Mouse (Mus musculus) induced T-regulatory cell, adult 2 months (primary cell): ENCODE data around the gene 2210016L21Rik.
A peak's percentile ranks its signal among the peaks of the same experiment; 100 is the strongest.

ENCODE experiments used
- DNase-seq: peaks from one replicate; pipeline ENCODE4 v3.0.0-alpha.2; 2012; ENCODE audit warnings: low read depth

2210016L21Rik gene

DNA sequence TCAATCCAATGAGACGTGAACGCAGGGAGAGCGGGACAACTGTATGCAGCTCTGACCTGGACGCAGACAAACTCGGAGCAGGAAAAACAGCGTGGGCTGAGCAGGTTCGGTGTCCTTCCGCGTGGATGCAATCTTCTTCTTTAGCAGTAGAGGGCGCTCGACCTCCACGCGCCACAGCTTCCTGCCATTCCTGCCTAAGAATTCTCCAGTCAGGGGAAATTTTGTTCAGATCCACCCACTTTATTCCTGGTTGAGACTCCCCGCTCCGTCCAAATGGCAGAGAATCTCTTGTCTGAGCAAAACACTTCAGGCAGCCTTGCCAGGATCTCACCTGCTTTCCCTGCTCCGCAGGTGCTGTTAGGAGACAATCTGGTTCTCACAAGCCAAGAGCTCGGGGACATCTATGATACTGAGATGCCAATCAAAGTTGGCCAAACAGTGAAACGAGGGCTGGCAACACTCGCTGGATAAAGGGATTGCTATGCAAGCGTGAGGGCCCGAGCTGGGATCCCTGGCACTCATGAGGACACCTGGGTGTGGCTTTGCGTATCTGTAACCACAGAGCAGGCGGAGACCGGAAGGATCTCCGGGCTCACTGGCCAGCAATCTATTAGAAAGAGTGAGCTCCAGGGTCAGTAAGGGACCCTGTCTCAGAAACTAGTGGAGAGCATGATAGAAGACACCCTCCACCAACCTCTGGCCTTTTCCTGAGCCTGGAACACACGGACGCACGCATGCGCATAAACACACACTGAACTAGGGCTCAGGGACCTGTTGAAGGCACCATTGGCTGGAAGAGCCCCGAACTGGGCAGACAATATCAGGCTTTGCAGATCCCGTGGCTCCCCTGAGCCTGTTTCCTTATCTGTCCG lies 37.5 kb downstream of the 2210016L21Rik start:
- DNase-seq: peak; percentile 82

GRCm38 (mm10) chr5:114980122-114980748 lies 38.3 kb downstream of the 2210016L21Rik start:
- DNase-seq: no peak

DNA sequence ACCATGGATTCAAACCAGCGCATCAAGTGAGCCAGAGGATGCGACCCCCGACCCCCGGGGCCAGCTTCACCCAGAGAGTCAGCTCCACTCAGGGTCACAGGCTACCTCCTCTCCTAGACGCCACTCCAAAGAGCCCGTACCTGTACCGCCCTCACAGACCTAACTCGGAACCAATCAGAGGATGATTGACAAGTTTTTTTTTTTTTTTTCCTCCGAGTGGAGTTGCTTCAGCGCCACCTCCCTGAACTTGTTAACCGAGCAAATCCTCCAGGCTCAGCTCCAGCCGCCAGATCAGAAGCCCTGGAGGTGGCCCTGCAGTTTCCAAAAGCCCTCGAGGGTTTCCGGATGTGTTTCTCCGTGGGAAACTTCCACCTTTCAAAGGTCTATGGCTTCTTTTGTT lies 40.0 kb downstream of the 2210016L21Rik start:
- DNase-seq: no peak

DNA sequence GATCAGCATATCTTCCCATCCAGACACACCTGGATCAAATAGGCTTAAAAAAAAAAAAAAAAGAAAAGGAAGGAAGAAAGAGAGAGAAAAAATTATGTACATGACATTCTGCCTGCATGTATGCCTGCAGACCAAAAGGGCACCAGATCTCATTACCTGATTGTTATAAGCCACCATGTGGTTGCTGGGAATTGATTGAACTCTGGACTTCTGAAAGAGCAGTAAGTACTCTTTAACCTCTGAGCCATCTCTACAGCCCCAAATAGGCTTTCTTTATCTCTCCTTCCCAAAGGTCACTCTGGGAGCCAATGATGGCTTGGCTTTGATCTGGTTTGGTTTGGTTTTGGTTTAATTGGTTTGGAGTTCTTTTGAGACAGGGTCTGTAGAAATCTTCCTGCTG lies 43.1 kb downstream of the 2210016L21Rik start:
- DNase-seq: no peak

- DNase-seq: peak; percentile 35
These were observed 54.5 kb downstream of the 2210016L21Rik start for GRCm38 (mm10) chr5:114996447-114996846.

DNA sequence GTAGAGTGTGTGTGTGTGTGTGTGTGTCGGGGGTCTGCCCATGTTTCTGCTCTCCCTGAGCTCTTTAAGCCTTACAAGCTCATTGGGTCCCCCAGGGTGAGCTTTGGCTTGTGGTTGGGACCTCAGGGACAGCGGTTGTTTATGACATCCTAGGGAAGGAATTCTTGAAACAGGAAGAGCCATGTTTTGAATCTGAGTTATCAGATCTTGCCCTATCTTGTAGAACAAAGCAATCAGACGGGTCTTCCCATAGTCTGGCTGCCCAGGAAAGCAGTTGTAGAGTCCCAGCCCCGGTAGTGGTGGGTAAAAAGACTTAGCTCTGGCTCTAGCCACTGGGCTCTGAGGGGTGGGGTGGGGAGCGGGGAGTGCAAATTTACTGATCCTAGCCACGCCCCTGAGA lies 55.4 kb downstream of the 2210016L21Rik start:
- no peak for DNase-seq
